Mouse (Mus musculus) kidney, postnatal 25 days (tissue): ENCODE measurements at regions not wholly inside any gene's neighbourhood (a gene's known extent, or its start where the extent isn't known, plus 50 kb on each side); places are given as distances from the start of the nearest gene placed in this dataset.

Experiments
- DNase-seq, 2 experiments: peaks; one replicate each; pipeline ENCODE4 v3.0.0; 2021; ENCODE audit warnings: mixed read lengths in 2 of 2

GRCm38 (mm10) chr2:159392865-159393264, 598.3 kb downstream of the Dhx35 start:
- DNase-seq, result no peak

GRCm38 (mm10) chr2:159401421-159402100, 607.0 kb downstream of the Dhx35 start:
- DNase-seq, result no peak

- no peak for DNase-seq
Measured at GRCm38 (mm10) chr2:159404940-159405339, 610.3 kb downstream of the Dhx35 start.

- no peak for DNase-seq
Measured at GRCm38 (mm10) chr2:159414599-159414998, 620.0 kb downstream of the Dhx35 start.

- DNase-seq, result no peak
Measured at GRCm38 (mm10) chr2:159418371-159418940, 623.8 kb downstream of the Dhx35 start.

- DNase-seq, result no peak
Measured at GRCm38 (mm10) chr2:159422281-159422937, 627.8 kb downstream of the Dhx35 start.

- DNase-seq, result no peak
Measured at GRCm38 (mm10) chr2:159428201-159428600, 633.6 kb downstream of the Dhx35 start.

GRCm38 (mm10) chr2:159430577-159431329, 636.1 kb downstream of the Dhx35 start:
- DNase-seq, result peak in 1 of 2 experiments; percentile 12

GRCm38 (mm10) chr2:159438961-159439360, 644.4 kb downstream of the Dhx35 start:
- no peak for DNase-seq

GRCm38 (mm10) chr2:159443581-159443980, 649.0 kb downstream of the Dhx35 start:
- peak in 1 of 2 experiments; percentile 28 for DNase-seq

GRCm38 (mm10) chr2:159446434-159446833, 651.8 kb downstream of the Dhx35 start:
- peak in 1 of 2 experiments; percentile 53 for DNase-seq

GRCm38 (mm10) chr2:159446886-159447285, 652.3 kb downstream of the Dhx35 start:
- no peak for DNase-seq

- no peak for DNase-seq
Measured at GRCm38 (mm10) chr2:159448976-159449375, 654.4 kb downstream of the Dhx35 start.

- DNase-seq, result no peak
Measured at GRCm38 (mm10) chr2:159451439-159451838, 656.8 kb downstream of the Dhx35 start.

- DNase-seq, result no peak
Measured at GRCm38 (mm10) chr2:159481399-159482080, 686.9 kb downstream of the Dhx35 start.

- DNase-seq, result peak in 1 of 2 experiments; percentile 32
Measured at GRCm38 (mm10) chr2:159491090-159491489, 696.5 kb downstream of the Dhx35 start.

GRCm38 (mm10) chr2:159498691-159499090, 704.1 kb downstream of the Dhx35 start:
- no peak for DNase-seq

- no peak for DNase-seq
Measured at GRCm38 (mm10) chr2:159501039-159501438, 706.4 kb downstream of the Dhx35 start.

- no peak for DNase-seq
Measured at GRCm38 (mm10) chr2:159519066-159519465, 724.5 kb downstream of the Dhx35 start.

- DNase-seq, result no peak
Measured at GRCm38 (mm10) chr2:159523739-159524138, 729.1 kb downstream of the Dhx35 start.

GRCm38 (mm10) chr2:159534951-159535350, 740.3 kb downstream of the Dhx35 start:
- DNase-seq, result peak; percentile 66 to 72

- no peak for DNase-seq
Measured at GRCm38 (mm10) chr2:159539261-159539660, 744.7 kb downstream of the Dhx35 start.

- no peak for DNase-seq
Measured at GRCm38 (mm10) chr2:159557567-159557966, 763.0 kb downstream of the Dhx35 start.
